Mouse (Mus musculus) brown adipose tissue, adult 24 weeks (tissue): ENCODE results near the gene Gm9803. TPM values are rescaled to one million over a fixed set of nuclear protein-coding genes. Genes with fewer than 3 reads are reported as not detected.

Experiments used
- H3K27ac ChIP-seq: fragments of 200-500 bp; replicated peaks from 2 replicates; pipeline ENCODE4 v1.5.1; 2012; ENCODE audit warnings: low read depth, mild to moderate bottlenecking, low read length
- H3K4me1 ChIP-seq: fragments of 200-500 bp; 2 replicates; pipeline ENCODE4 v1.6.1; 2012; ENCODE audit warnings: low read length, mixed read lengths; ENCODE audit not compliant: control insufficient read depth, insufficient read depth, insufficient read length
- H3K4me3 ChIP-seq: fragments of 200-500 bp; 2 replicates; pipeline ENCODE4 v1.5.1; 2012; ENCODE audit warnings: low read depth, mild to moderate bottlenecking, low read length, moderate library complexity; ENCODE audit not compliant: insufficient read depth
- polyA plus RNA-seq: library from polyadenylated mRNA; stranded (reverse); fragments of >200 nt; gene quantifications from 2 replicates; pipeline ENCODE4 v1.2.4, GENCODE M21; 2012; ENCODE audit not compliant: missing spikeins, insufficient read depth, insufficient read length

Gm9803 gene
- polyA plus RNA-seq, 1 experiment, result 126 TPM

GRCm38 (mm10) chr10:43539746-43540310 is 15.9 kb downstream of the Gm9803 start:
- peak overlapping the region; percentile 79 for H3K4me3 ChIP-seq
- H3K4me1 ChIP-seq, result peaks cover 6% of the 10 kb centered on the region; the same call in 1 of the 2 replicates
- H3K27ac ChIP-seq, result peak overlapping the region; percentile 82

GRCm38 (mm10) chr10:43540442-43541152 is 16.7 kb downstream of the Gm9803 start, which contains the start of gene 1700021F05Rik:
1700021F05Rik (minus strand) TSS chr10:43540994.
- Histone ChIP-seq H3K4me3 (peak within 1 kb of the TSS; percentile 79), H3K27ac (peak within 1 kb of the TSS; percentile 82), H3K4me1 (peaks cover 6% of the 10 kb centered on the region; the same call in 1 of the 2 replicates)

GRCm38 (mm10) chr10:43541153-43541544 is 17.3 kb downstream of the Gm9803 start:
- Histone ChIP-seq H3K4me1 (peaks cover 6% of the 10 kb centered on the region; the same call in 1 of the 2 replicates), H3K4me3 (no peak overlapping the region), H3K27ac (no peak overlapping the region)

- H3K4me1 ChIP-seq, result no peaks in the 10 kb centered on the region
- no peak overlapping the region for H3K27ac ChIP-seq
- H3K4me3 ChIP-seq, result no peak overlapping the region
Observed at GRCm38 (mm10) chr10:43549411-43549810, 25.5 kb downstream of the Gm9803 start.

GRCm38 (mm10) chr10:43550923-43551322 is 27.0 kb downstream of the Gm9803 start:
- no peak overlapping the region for H3K27ac ChIP-seq
- H3K4me1 ChIP-seq, result no peaks in the 10 kb centered on the region
- H3K4me3 ChIP-seq, result no peak overlapping the region

- no peaks in the 10 kb centered on the region for H3K4me1 ChIP-seq
- H3K27ac ChIP-seq, result no peak overlapping the region
- H3K4me3 ChIP-seq, result no peak overlapping the region
Observed at GRCm38 (mm10) chr10:43551388-43551787, 27.5 kb downstream of the Gm9803 start.

GRCm38 (mm10) chr10:43557630-43558165 is 33.8 kb downstream of the Gm9803 start:
- no peak overlapping the region for H3K4me3 ChIP-seq
- H3K4me1 ChIP-seq, result no peaks in the 10 kb centered on the region
- H3K27ac ChIP-seq, result no peak overlapping the region

GRCm38 (mm10) chr10:43559313-43559712 is 35.4 kb downstream of the Gm9803 start:
- no peaks in the 10 kb centered on the region for H3K4me1 ChIP-seq
- H3K27ac ChIP-seq, result no peak overlapping the region
- H3K4me3 ChIP-seq, result no peak overlapping the region

- no peaks in the 10 kb centered on the region for H3K4me1 ChIP-seq
- H3K4me3 ChIP-seq, result no peak overlapping the region
- no peak overlapping the region for H3K27ac ChIP-seq
Observed at GRCm38 (mm10) chr10:43560765-43561164, 36.9 kb downstream of the Gm9803 start.

GRCm38 (mm10) chr10:43561311-43561710 is 37.4 kb downstream of the Gm9803 start:
- H3K4me1 ChIP-seq, result no peaks in the 10 kb centered on the region
- H3K4me3 ChIP-seq, result no peak overlapping the region
- H3K27ac ChIP-seq, result no peak overlapping the region

Other genes with a start within 250 kb of the Gm9803 start
- 1.0 and 2.6 TPM in 2 replicates for gene Bend3, start 45.3 kb upstream of the Gm9803 start, polyA plus RNA-seq
- 179 and 251 TPM in 2 replicates for gene 1700021F05Rik, start 16.9 kb downstream of the Gm9803 start, polyA plus RNA-seq
- gene Cd24a, start 54.2 kb downstream of the Gm9803 start, polyA plus RNA-seq, result 7.4 and 12.5 TPM in 2 replicates